Mouse (Mus musculus) heart, adult 2 months (tissue): ENCODE results near the gene Gm18336.

ENCODE experiments used
- CTCF ChIP-seq: fragments of 200-600 bp; IDR thresholded peaks from 2 replicates; pipeline ENCODE4 v1.8.1; 2022; ENCODE audit warnings: antibody characterized with exemption, mild to moderate bottlenecking, moderate library complexity
- POLR2A ChIP-seq: fragments of 200-500 bp; IDR thresholded peaks from 2 replicates; pipeline ENCODE4 v1.6.1; 2011; ENCODE audit warnings: mild to moderate bottlenecking, low read depth, low read length, control low read depth; ENCODE audit not compliant: insufficient read depth

DNA sequence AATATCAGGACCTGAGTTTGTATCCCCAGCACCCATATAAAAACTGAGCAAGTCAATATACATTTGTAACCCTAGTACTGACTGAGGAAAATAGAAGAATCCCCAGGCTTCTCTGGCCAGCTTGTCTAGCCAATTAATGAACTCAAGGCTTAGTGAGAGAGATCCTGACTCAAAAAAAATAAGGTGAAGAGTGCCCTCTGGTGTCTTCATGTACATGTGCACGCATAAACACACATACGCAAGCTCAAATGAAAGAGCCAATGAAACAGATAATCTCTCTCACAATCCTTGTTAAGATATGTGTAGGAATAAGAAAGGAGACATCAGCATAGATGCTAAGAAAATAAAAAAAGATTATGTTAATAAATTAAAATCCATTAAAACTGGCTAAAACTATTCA lies 31.5 kb upstream of the Gm18336 start:
- TF ChIP-seq CTCF (peak; percentile 51), POLR2A (no peak)
